Mouse (Mus musculus) 3134 (cell line): ENCODE measurements around the gene Ccdc86.

Source experiments
- DNase-seq: peaks from one replicate; pipeline ENCODE4 v3.0.0-alpha.2; 2011; ENCODE audit warnings: low spot score; ENCODE audit not compliant: insufficient read length; ENCODE audit errors: extremely low read depth

Gene Ccdc86

GRCm38 (mm10) chr19:10914870-10915269 is 34.2 kb downstream of the Ccdc86 start:
- DNase-seq, result no peak

- DNase-seq, result no peak
Measured at GRCm38 (mm10) chr19:10914291-10914690, 34.8 kb downstream of the Ccdc86 start.

- DNase-seq, result no peak
Measured at GRCm38 (mm10) chr19:10909087-10909721, 39.9 kb downstream of the Ccdc86 start.

GRCm38 (mm10) chr19:10907891-10908290 is 41.2 kb downstream of the Ccdc86 start:
- DNase-seq, result no peak

- no peak for DNase-seq
Measured at GRCm38 (mm10) chr19:10905728-10906000, 43.4 kb downstream of the Ccdc86 start.

GRCm38 (mm10) chr19:10904927-10905727 is 43.9 kb downstream of the Ccdc86 start:
- DNase-seq, result no peak

- DNase-seq, result no peak
Measured at GRCm38 (mm10) chr19:10904512-10904911, 44.6 kb downstream of the Ccdc86 start.

- DNase-seq, result no peak
Measured at GRCm38 (mm10) chr19:10901046-10901445, 48.0 kb downstream of the Ccdc86 start.

GRCm38 (mm10) chr19:10900315-10900714 is 48.8 kb downstream of the Ccdc86 start:
- DNase-seq, result no peak

- no peak for DNase-seq
Measured at GRCm38 (mm10) chr19:10897491-10897890, 51.6 kb downstream of the Ccdc86 start.

- no peak for DNase-seq
Measured at GRCm38 (mm10) chr19:10896849-10897248, 52.2 kb downstream of the Ccdc86 start.

GRCm38 (mm10) chr19:10895708-10896107 is 53.4 kb downstream of the Ccdc86 start:
- no peak for DNase-seq

- DNase-seq, result peak; percentile 95
Measured at GRCm38 (mm10) chr19:10895016-10895528, 54.0 kb downstream of the Ccdc86 start, which contains the start of gene Prpf19. Gene Prpf19 (plus strand): TSS chr19:10895231.

- DNase-seq, result no peak
Measured at GRCm38 (mm10) chr19:10892201-10892600, 56.9 kb downstream of the Ccdc86 start.
